Mouse (Mus musculus) hindbrain, embryonic 11.5 days (tissue): ENCODE measurements around the gene Sh3gl2. TPM values are rescaled to one million over a fixed set of nuclear protein-coding genes. Genes with fewer than 3 reads are reported as not detected.
A peak's percentile ranks its signal among the peaks of the same experiment; 100 is the strongest.

ENCODE experiments used
- ATAC-seq: fragments of 200-750 bp; cut with Nextera tagmentation; 2 replicates; pipeline ENCODE4 v1.8.0; 2017; ENCODE audit warnings: mild to moderate bottlenecking, moderate TSS enrichment, moderate library complexity; ENCODE audit not compliant: low FRiP score
- DNase-seq: peaks from one replicate; pipeline ENCODE4 v3.0.0-alpha.2; 2015; ENCODE audit warnings: low spot score
- H3K27ac ChIP-seq: fragments of 300-500 bp; sonication (generic); 2 replicates; pipeline ENCODE4 v1.5.1; 2014; ENCODE audit warnings: mild to moderate bottlenecking, low read depth, low read length
- H3K27me3 ChIP-seq: fragments of 300-500 bp; sonication (generic); 2 replicates; pipeline ENCODE4 v1.6.1; 2014; ENCODE audit warnings: mild to moderate bottlenecking, low read length, moderate library complexity, mixed read lengths; ENCODE audit not compliant: control insufficient read depth, insufficient read depth
- H3K36me3 ChIP-seq: fragments of 300-500 bp; sonication (generic); 2 replicates; pipeline ENCODE4 v1.6.1; 2014; ENCODE audit warnings: mild to moderate bottlenecking, low read length, moderate library complexity, mixed read lengths; ENCODE audit not compliant: control insufficient read depth, insufficient read depth
- H3K4me1 ChIP-seq: fragments of 300-500 bp; sonication (generic); replicated peaks from 2 replicates; pipeline ENCODE4 v1.6.1; 2014; ENCODE audit warnings: low read length, mixed read lengths; ENCODE audit not compliant: control insufficient read depth, insufficient read depth
- H3K4me2 ChIP-seq: fragments of 300-500 bp; sonication (generic); replicated peaks from 2 replicates; pipeline ENCODE4 v1.6.1; 2014; ENCODE audit warnings: mild to moderate bottlenecking, low read depth, low read length
- H3K4me3 ChIP-seq: fragments of 300-500 bp; sonication (generic); 2 replicates; pipeline ENCODE4 v1.5.1; 2014; ENCODE audit warnings: low read depth, low read length
- H3K9ac ChIP-seq: fragments of 300-500 bp; sonication (generic); 2 replicates; pipeline ENCODE4 v1.6.1; 2014; ENCODE audit warnings: low read depth, low read length
- H3K9me3 ChIP-seq: fragments of 300-500 bp; sonication (generic); 2 replicates; pipeline ENCODE4 v1.6.1; 2016; ENCODE audit warnings: low read length; ENCODE audit not compliant: control insufficient read depth
- WGBS: fragments of 180-500 bp; shearing (Covaris S2); extraction: QIAGEN DNeasy Blood & Tissue Kit; methylation state at CpG from one replicate; pipeline ENCODE4 v1.1.7; 2014; 5-methylcytosine and 5-hydroxymethylcytosine counted together
- polyA plus RNA-seq: library from polyadenylated mRNA; unstranded; fragments of >200 nt; fragmentation: Nextera tagmentation; extraction: Ambion mirVana; gene quantifications from 2 replicates; pipeline ENCODE4 v1.2.1, GENCODE M21; 2014

Sh3gl2 gene
- polyA plus RNA-seq, 1 experiment from 2014 or later, result 12.9 TPM

DNA sequence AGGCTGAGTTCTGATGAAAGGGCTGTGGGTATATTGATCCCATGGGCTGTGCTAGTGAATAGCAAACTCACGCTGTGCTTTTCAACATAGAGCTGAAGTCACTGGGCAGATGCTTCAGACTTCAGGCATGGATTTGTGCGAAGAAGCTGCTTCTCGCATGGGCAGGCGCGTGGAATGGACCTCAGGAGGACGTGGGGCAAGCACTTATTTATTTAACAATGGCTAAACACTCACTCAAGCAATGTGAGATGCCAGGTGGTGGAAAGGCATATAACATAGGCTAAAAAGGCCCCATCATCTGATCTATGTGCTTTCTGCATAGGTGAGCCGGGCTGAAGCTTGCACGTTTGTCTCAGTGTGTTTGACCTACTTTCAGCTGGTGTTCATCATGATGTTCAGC, 193.8 kb downstream of the Sh3gl2 start:
- Histone ChIP-seq H3K27ac (no peak overlapping the region), H3K4me2 (no peak overlapping the region), H3K9ac (no peak overlapping the region), H3K27me3 (no peaks in the 10 kb centered on the region), H3K4me3 (no peak overlapping the region), H3K9me3 (no peaks in the 10 kb centered on the region), H3K4me1 (no peaks in the 10 kb centered on the region), H3K36me3 (no peaks in the 10 kb centered on the region)
- no peak for DNase-seq
- WGBS, result 51% methylated on average over 8 of the region's 8 CpGs
- ATAC-seq, result no peak

DNA sequence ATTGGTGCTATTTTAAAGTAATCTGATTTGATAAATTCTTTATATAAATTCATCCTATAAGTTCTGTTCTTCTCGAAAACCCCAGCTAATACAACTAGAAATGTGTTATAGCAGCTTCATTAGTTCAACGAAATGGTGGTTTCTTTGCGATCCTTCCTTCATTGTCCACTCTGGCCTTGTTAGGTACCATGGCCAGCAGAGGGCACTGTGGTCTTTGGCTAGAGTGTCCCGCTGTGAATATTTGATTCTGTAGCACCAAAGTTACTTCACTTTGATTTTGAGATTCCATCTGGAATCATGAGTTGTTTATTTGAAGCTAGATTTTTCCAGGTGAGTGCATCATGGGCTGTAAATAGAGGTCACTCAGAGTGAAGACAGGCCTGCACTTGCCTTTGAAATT, 197.9 kb downstream of the Sh3gl2 start:
- no peak overlapping the region for H3K9ac ChIP-seq
- H3K4me2 ChIP-seq, result no peak overlapping the region
- H3K4me3 ChIP-seq, result no peak overlapping the region
- DNase-seq, result peak; percentile 87
- ATAC-seq, result no peak
- 50% methylated on average over 4 of the region's 4 CpGs for WGBS
- no peaks in the 10 kb centered on the region for H3K9me3 ChIP-seq
- H3K4me1 ChIP-seq, result no peaks in the 10 kb centered on the region
- no peaks in the 10 kb centered on the region for H3K27me3 ChIP-seq
- no peak overlapping the region for H3K27ac ChIP-seq
- no peaks in the 10 kb centered on the region for H3K36me3 ChIP-seq

DNA sequence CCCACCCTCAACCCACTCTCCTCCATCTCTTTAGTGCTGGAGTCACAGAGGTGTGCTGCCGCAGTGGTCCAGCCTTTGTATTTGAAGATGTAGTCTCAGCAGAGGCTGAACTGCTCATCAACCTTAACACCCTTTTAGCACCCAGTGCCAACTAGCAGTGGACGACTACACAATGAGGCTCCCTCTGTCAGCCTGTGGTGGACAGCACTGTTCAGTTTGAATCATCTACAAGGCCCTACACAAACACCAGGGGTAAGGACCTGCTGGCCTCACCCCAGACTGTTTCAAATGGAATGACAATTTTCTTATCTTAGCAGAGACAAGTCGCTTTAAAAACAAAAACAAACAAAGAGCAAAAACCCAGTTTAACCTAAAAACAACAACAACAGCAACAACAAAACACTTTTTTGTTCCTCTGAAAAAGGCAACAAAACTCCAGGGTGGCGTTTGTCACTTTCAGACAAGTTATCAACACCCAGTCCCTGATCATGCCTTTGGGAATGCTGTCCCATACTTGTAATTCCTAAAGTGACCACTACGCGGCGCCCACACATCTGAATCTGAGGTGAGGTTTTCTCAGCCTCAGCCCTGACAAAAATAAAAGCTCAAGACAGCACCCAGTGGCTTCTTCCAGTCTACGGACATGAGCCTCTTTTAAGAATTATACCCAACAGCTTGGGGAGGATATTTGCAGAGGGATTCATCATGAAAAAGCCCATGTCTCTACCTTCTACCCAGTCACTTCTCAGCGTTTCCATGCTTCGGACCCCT, 199.7 kb downstream of the Sh3gl2 start:
- no peaks in the 10 kb centered on the region for H3K4me1 ChIP-seq
- 45% methylated on average over 10 of the region's 10 CpGs for WGBS
- peak; percentile 53; the same call in 1 of the 2 replicates for ATAC-seq
- H3K4me3 ChIP-seq, result no peak overlapping the region
- H3K4me2 ChIP-seq, result no peak overlapping the region
- H3K27me3 ChIP-seq, result no peaks in the 10 kb centered on the region
- peak; percentile 87 for DNase-seq
- H3K9ac ChIP-seq, result no peak overlapping the region
- H3K36me3 ChIP-seq, result no peaks in the 10 kb centered on the region
- no peak overlapping the region for H3K27ac ChIP-seq
- no peaks in the 10 kb centered on the region for H3K9me3 ChIP-seq

DNA sequence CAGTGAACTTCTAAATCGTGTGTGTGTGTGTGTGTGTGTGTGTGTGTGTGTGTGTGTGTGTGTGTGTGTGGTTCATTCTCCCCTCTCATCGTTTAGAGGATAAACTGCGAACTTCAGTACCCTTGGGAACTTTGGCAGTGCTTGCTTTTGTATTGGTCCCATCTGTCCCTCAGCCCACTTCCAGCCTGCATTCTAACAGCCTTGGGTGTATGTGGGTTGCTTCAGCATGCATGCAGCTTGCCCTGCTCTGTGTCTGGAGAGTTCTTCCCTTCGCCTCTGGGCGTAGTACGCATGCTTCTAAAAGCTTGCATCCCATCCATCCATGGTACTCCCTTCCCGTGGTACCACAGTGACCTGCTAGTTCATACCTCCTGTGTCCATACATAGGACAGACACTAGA, 200.3 kb downstream of the Sh3gl2 start:
- H3K27me3 ChIP-seq, result no peaks in the 10 kb centered on the region
- DNase-seq (no peak), ATAC-seq (no peak)
- no peaks in the 10 kb centered on the region for H3K4me1 ChIP-seq
- no peaks in the 10 kb centered on the region for H3K36me3 ChIP-seq
- H3K9ac ChIP-seq, result no peak overlapping the region
- H3K4me2 ChIP-seq, result no peak overlapping the region
- WGBS, result 85% methylated on average over 7 of the region's 7 CpGs
- H3K9me3 ChIP-seq, result no peaks in the 10 kb centered on the region
- H3K4me3 ChIP-seq, result no peak overlapping the region
- no peak overlapping the region for H3K27ac ChIP-seq

DNA sequence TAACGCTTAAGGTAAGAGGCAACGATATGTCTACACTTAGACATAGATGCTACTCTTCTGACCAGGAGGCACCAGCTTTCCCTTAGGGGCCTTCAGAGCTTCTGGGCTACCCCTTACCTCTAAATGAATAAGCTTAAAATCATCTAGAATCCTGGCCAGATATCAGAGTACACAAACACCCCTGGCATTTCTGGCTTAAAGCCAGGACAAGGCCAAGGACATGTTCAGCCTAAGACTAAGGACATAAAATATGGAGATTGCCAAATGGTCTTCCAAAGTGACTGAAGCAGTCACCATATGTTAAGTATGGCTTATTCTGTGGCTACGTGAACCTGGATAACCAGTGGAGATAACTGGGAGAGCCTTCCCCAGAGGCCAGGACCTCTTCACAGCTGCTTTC, 211.5 kb downstream of the Sh3gl2 start:
- H3K4me1 ChIP-seq, result no peaks in the 10 kb centered on the region
- DNase-seq (no peak), ATAC-seq (no peak)
- no peaks in the 10 kb centered on the region for H3K27me3 ChIP-seq
- no peak overlapping the region for H3K4me3 ChIP-seq
- H3K9me3 ChIP-seq, result no peaks in the 10 kb centered on the region
- H3K9ac ChIP-seq, result no peak overlapping the region
- WGBS, result 98% methylated on average over 3 of the region's 3 CpGs
- H3K27ac ChIP-seq, result no peak overlapping the region
- H3K36me3 ChIP-seq, result no peaks in the 10 kb centered on the region
- no peak overlapping the region for H3K4me2 ChIP-seq

DNA sequence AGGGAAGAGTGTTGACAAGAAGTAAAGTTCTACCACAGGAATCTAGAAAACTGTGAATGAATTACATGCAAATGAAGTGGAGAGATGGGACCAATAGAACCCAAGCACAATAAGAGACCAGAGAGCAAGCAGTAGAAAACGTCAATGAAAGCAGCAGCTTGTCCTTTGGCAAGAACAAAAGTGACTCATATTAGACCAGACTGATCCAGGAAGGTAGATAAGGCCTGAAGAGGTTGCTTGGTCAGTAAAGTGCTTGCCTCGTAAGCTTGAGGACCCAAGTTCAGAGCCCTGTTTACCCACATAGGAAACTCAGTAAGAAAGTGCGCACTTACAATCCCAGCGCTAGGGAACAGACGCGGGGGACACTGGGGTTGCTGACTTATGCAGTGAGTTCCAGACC, 215.5 kb downstream of the Sh3gl2 start:
- no peak overlapping the region for H3K4me3 ChIP-seq
- H3K36me3 ChIP-seq, result no peaks in the 10 kb centered on the region
- DNase-seq, result no peak
- H3K27ac ChIP-seq, result no peak overlapping the region
- WGBS, result 85% methylated on average over 6 of the region's 6 CpGs
- no peak overlapping the region for H3K4me2 ChIP-seq
- H3K9ac ChIP-seq, result no peak overlapping the region
- ATAC-seq, result no peak
- no peaks in the 10 kb centered on the region for H3K9me3 ChIP-seq
- H3K4me1 ChIP-seq, result no peaks in the 10 kb centered on the region
- no peaks in the 10 kb centered on the region for H3K27me3 ChIP-seq

DNA sequence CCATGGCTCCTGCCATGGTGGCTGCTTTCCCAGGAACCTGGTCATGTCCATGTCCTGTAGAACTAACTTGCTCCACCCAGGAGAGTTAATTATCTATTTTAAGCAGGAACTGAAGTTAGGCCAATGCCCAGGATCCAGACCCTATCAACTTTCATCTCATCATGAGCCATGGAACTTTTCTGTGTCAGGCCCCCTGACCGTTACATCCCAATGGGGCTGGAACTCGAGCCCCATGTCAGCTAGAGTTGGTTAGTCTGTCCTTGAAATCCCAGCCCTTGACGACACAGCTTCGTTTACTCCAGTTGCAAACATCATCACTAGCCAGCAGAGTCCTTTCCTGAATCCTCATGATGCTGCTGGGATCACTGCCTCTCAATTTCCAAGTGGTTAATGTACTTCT, 221.3 kb downstream of the Sh3gl2 start:
- DNase-seq (no peak), ATAC-seq (no peak)
- Histone ChIP-seq H3K4me1 (no peaks in the 10 kb centered on the region), H3K4me3 (no peak overlapping the region), H3K4me2 (no peak overlapping the region), H3K36me3 (no peaks in the 10 kb centered on the region), H3K27ac (no peak overlapping the region), H3K9ac (no peak overlapping the region), H3K27me3 (no peaks in the 10 kb centered on the region), H3K9me3 (no peaks in the 10 kb centered on the region)
- WGBS, result 82% methylated on average over 4 of the region's 4 CpGs

DNA sequence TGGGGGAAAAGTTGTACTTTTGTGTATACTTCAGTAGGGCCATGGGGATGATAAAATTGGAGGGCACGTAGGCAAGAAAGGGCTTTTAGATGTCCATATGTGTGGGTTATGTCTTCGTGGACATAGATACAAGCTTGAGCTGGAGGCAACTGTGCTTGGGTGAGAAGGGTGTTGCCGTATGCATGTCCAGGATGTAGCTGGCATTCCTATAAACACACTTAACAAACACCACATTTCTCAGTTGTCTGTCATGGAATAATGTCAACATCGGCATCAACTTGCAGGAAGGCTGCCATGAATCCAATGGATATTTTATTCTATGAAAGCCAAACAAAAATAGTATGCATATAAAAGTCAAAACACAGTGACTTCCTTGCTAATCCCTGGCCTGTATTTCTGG, 227.9 kb downstream of the Sh3gl2 start:
- 82% methylated on average over 4 of the region's 4 CpGs for WGBS
- no peak for ATAC-seq

DNA sequence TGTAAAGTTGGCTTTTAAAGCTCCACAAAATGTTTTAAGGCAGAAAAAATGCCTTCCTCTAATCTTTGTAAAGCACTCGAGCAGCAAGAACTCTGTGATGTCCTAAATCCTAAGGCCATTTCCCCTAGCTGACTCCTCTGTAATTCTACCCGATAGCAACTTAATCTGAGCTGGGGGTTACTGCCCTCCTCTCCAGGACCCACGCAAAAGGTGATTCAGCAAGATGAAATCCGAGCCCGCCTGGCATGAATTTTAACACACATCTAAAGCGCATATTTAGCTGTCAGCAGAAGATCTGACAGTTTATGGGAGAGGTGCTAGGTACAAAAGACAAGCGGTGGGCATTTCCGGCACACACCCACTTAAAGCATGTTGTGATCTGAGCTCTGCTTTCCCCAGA, 229.8 kb downstream of the Sh3gl2 start:
- WGBS, result 68% methylated on average over 8 of the region's 8 CpGs
- Histone ChIP-seq H3K4me3 (no peak overlapping the region), H3K27ac (no peak overlapping the region), H3K4me1 (no peaks in the 10 kb centered on the region), H3K4me2 (no peak overlapping the region), H3K9me3 (no peaks in the 10 kb centered on the region), H3K27me3 (no peaks in the 10 kb centered on the region), H3K9ac (no peak overlapping the region), H3K36me3 (no peaks in the 10 kb centered on the region)
- DNase-seq, result peak; percentile 0
- no peak for ATAC-seq

More for the DNA sequence above, 227.9 kb downstream of the Sh3gl2 start:
- Histone ChIP-seq H3K4me2 (no peak overlapping the region), H3K4me3 (no peak overlapping the region), H3K9ac (no peak overlapping the region), H3K9me3 (no peaks in the 10 kb centered on the region), H3K27me3 (no peaks in the 10 kb centered on the region), H3K4me1 (no peaks in the 10 kb centered on the region), H3K27ac (no peak overlapping the region), H3K36me3 (no peaks in the 10 kb centered on the region)
- DNase-seq, result no peak
